Mouse (Mus musculus): Measurements from ENCODE around the gene Btbd9.

DNA sequence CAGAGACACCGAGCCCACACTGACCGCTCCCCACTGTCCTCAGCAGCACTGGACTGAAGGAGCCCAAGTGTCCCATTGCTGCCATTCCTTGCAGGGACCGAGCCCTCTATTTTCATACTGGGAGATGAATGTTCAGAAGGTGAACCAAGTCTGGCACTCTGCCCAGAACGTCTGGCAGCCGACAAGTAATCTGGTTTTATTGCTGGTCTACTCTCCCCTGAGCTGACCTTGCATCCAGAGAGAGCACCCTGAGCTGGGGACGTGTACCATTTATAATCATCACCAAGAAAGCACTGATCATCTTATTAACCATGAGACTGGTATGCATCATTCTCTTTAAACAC, 77.9 kb downstream of the Btbd9 start:
- no peak for TF ChIP-seq CTCF (IDR thresholded peaks at IDR 0.05; ENCODE audit: extremely low read depth, insufficient read depth, insufficient read length, insufficient replicate concordance)
- no peak for TF ChIP-seq POLR2A (IDR thresholded peaks at IDR 0.05; ENCODE audit: low read depth, low read length)
